Mouse (Mus musculus) E14TG2a.4 (cell line): ENCODE data around the gene Mapkapk3.

Experiments used
- CTCF ChIP-seq: conservative IDR thresholded peaks from 2 replicates; pipeline ENCODE4 v1.5.1; 2014; ENCODE audit warnings: low read length
- NANOG ChIP-seq: IDR thresholded peaks from 2 replicates; pipeline ENCODE4 v1.6.1; 2014; ENCODE audit warnings: borderline replicate concordance, low read length, mixed read lengths
- POU5F1 ChIP-seq: IDR thresholded peaks from 2 replicates; pipeline ENCODE4 v1.6.1; 2014; ENCODE audit warnings: low read length, borderline replicate concordance

DNA sequence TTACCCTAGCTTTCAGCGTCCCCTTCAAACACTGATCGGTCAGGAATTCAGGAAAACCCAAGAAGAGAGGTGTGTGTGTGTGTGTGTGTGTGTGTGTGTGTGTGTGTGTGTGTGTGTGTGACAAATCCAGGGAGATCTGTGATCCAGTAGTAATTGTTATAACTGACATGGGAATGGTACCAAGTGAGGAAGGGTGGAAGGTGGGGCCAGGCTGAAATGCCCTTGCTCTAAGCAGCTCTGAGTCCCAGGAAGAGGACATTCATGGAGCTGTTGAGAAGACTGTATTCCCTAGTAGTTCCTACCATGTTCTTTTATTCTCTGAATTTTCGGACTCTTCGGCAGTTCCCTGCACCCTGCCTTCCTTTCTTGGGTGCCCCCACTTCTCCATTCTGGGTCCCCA lies 8.0 kb upstream of the Mapkapk3 start:
- no peak for TF ChIP-seq CTCF
- TF ChIP-seq POU5F1, result no peak
- no peak for TF ChIP-seq NANOG
